Mouse (Mus musculus): ENCODE measurements around the gene Gm48551.

Gm48551 gene

DNA sequence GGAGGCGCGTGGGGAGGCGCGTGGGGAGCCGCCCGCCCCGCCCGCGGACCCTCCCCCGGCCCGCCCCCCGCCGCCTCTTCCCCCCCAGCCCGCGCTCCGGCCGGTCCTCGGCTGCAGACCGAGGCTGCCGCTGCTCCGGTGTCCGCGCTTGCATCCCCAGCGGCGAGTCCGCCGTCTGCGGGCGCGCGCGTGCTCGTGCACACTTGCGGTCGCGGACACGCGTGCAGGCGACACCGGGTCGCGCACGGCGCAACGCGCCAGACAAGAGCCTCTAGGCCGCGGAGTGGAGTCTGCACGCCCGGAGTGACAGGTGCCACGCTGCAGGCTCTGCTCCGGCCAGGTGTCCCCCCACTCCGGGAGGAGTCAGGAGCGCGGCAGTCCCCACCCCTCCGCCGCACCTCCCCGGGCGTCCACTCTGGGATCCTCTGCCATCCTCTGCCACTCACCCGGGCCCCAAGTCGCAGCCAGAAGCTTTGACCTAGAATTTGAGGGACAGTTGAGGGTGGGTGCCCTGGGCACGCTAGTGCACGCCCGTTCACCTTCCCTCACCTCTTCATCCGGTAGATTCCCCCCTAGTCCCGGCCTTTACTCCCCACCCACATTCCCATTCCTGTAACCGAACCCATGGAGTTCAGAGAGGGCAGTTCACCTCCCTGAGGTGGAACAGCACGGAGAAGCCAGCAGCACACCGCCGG, 46.7 kb downstream of the Gm48551 start:
- peak; percentile 58 for DNase-seq (ENCODE audit: low spot score)

- peak; percentile 68 for DNase-seq (ENCODE audit: low spot score)
These were observed 47.4 kb downstream of the Gm48551 start for GRCm38 (mm10) chr10:81431526-81432168.

DNA sequence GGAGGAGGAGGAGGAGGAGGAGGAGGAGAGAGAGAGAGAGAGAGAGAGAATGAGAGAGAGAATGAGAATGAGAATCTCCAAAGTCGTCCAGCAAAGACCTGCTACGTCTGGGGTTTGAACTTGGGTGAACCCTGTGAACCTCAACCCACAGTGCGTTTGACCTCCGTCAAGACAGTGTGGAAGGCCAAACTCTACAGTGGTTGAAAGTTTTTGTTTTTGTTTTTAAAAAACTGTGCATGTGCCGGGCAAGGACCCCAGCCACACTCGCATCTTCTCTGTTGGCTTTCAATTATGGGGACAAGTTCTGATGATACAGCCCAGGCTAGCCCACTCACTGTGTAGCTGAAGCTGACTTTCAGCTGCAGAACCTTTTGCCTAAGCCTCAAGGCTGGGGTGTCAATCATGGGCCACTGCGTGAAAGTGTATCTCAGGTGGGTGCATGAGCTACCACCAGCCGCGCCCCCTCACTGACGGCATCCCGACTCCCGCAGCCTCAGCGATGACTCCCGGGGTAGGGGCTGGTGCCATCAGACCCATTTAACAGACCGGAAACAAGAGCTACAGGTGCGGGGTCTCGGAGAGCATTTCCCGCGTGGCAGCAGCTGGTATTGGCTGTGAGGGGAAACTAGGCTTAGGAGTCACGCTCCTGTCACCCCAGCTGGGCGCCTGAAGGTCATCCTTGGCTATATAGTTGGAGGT, 48.1 kb downstream of the Gm48551 start:
- DNase-seq (ENCODE audit: low spot score): no peak

- DNase-seq (ENCODE audit: low spot score): peak; percentile 72
These were observed 48.6 kb downstream of the Gm48551 start for GRCm38 (mm10) chr10:81432868-81433262.

- DNase-seq (ENCODE audit: low spot score): no peak
These were observed 49.4 kb downstream of the Gm48551 start for GRCm38 (mm10) chr10:81433541-81434289.

GRCm38 (mm10) chr10:81434361-81435263, 50.3 kb downstream of the Gm48551 start:
- no peak for DNase-seq (ENCODE audit: low spot score)

DNA sequence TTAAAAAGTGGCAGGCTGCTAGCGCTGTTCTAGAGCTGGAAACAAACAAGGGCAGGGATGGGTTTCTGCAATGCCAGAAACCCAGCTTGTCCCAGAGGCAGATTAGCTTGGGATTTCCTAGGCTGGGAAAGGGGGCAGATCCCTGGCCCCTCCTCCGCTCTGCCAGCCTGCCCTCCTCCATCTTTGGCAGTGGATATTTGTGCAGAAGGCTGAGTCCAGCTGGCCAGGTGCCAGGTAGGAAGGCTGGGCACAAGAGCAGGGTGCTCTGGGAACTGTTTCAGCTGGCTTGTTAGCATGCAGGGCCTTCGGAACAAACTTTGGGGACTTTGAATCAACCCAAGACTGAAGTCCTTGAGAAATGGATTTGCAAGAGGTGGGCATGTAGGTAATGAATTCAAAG, 51.2 kb downstream of the Gm48551 start:
- no peak for DNase-seq (ENCODE audit: low spot score)

DNA sequence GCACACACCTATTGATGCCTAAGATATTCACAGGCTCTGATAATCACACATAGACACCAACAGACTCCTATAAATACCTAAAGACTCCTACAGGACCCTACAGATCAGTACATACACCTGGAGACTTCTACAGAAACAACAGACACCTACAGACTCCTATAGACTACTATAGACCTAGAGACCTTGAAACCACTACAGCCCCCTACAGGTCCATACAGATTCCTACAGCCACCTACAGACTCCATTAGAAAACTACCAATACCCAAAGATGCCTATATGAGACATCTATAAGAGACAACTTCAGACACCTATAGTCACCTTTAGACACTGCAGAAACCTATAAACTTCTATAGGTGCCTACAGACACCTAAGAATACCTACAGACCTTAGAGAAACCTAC, 56.8 kb downstream of the Gm48551 start:
- no peak for DNase-seq (ENCODE audit: low spot score)
